Mouse (Mus musculus) embryonic facial prominence, embryonic 11.5 days (tissue): ENCODE measurements at regions not wholly inside any gene's neighbourhood (a gene's known extent, or its start where the extent isn't known, plus 50 kb on each side); places are given as distances from the start of the nearest gene placed in this dataset.

Experiments used
- ATAC-seq: fragments of 200-750 bp; cut with Nextera tagmentation; replicated peaks from 2 replicates; pipeline ENCODE4 v1.8.0; 2017; ENCODE audit warnings: low read depth; ENCODE audit not compliant: insufficient number of reproducible peaks, low FRiP score, low TSS enrichment
- DNase-seq: peaks from one replicate; pipeline ENCODE4 v3.0.0-alpha.2; 2015; ENCODE audit warnings: low spot score
- H3K27ac ChIP-seq: fragments of 300-500 bp; sonication (generic); replicated peaks from 2 replicates; pipeline ENCODE4 v1.5.1; 2014; ENCODE audit warnings: mild to moderate bottlenecking, low read depth, low read length, control low read depth
- H3K27me3 ChIP-seq: fragments of 300-500 bp; sonication (generic); 2 replicates; pipeline ENCODE4 v1.6.1; 2014; ENCODE audit warnings: mild to moderate bottlenecking, low read length, moderate library complexity, mixed read lengths; ENCODE audit not compliant: control insufficient read depth, insufficient read depth
- H3K36me3 ChIP-seq: fragments of 300-500 bp; sonication (generic); replicated peaks from 2 replicates; pipeline ENCODE4 v1.6.1; 2014; ENCODE audit warnings: low read depth, mild to moderate bottlenecking, low read length, moderate library complexity, mixed read lengths; ENCODE audit not compliant: control insufficient read depth, insufficient read depth
- H3K4me1 ChIP-seq: fragments of 300-500 bp; sonication (generic); 2 replicates; pipeline ENCODE4 v1.6.1; 2014; ENCODE audit warnings: low read length, mixed read lengths; ENCODE audit not compliant: control insufficient read depth, insufficient read depth
- H3K4me2 ChIP-seq: fragments of 300-500 bp; sonication (generic); 2 replicates; pipeline ENCODE4 v1.6.1; 2014; ENCODE audit warnings: low read depth, mild to moderate bottlenecking, control low read depth, low read length, moderate library complexity
- H3K4me3 ChIP-seq: fragments of 300-500 bp; sonication (generic); 2 replicates; pipeline ENCODE4 v1.5.1; 2014; ENCODE audit warnings: low read depth, low read length, control low read depth
- H3K9ac ChIP-seq: fragments of 300-500 bp; sonication (generic); replicated peaks from 2 replicates; pipeline ENCODE4 v1.6.1; 2014; ENCODE audit warnings: mild to moderate bottlenecking, control low read depth, low read length
- H3K9me3 ChIP-seq: fragments of 300-500 bp; sonication (generic); replicated peaks from 2 replicates; pipeline ENCODE4 v1.6.1; 2016; ENCODE audit warnings: mild to moderate bottlenecking, low read length, inconsistent platforms, mixed read lengths; ENCODE audit not compliant: control insufficient read depth
- WGBS: fragments of 180-500 bp; shearing (Covaris S2); extraction: QIAGEN DNeasy Blood & Tissue Kit; methylation state at CpG from one replicate; pipeline ENCODE4 v1.1.7; 2014; 5-methylcytosine and 5-hydroxymethylcytosine counted together

DNA sequence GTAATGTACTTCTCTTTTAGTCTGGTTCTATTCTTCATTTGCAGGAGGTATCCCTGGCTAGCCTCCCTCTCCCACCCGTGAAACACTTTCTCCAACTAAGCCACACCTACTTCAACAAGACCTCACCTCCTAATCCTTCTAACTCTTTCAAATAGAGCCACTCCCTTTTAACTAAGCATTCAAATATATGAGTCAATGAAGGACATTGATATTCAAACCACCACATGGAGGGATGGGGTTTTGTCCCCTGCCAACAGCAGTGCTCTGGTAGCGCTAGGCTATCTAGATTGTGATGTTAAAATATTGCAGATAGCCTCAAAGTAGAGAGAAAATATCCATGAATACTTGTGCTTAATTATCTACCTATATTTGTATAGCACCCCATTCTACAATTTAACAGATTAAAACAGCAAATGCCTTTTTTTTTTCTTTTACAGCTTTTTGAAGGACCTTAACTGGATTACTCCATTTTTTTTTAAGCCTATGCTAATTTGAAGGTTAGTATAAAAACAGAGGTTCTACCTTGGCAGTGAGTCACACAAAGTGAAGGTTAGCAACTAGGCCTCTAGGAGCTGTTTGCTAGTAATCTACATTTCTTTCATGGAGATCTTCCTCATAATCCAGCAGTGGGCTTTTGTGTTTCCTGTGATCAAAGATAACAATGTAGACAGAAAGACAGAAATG is 736.7 kb downstream of the 5730522E02Rik start:
- 46% methylated on average over 2 of the region's 2 CpGs for WGBS
- DNase-seq (no peak), ATAC-seq (no peak)
- no peak overlapping the region for H3K9ac ChIP-seq
- H3K27me3 ChIP-seq = no peaks in the 10 kb centered on the region
- no peaks in the 10 kb centered on the region for H3K36me3 ChIP-seq
- H3K4me1 ChIP-seq = no peaks in the 10 kb centered on the region
- H3K9me3 ChIP-seq = no peaks in the 10 kb centered on the region
- no peak overlapping the region for H3K4me3 ChIP-seq
- H3K27ac ChIP-seq = no peak overlapping the region
- no peak overlapping the region for H3K4me2 ChIP-seq

DNA sequence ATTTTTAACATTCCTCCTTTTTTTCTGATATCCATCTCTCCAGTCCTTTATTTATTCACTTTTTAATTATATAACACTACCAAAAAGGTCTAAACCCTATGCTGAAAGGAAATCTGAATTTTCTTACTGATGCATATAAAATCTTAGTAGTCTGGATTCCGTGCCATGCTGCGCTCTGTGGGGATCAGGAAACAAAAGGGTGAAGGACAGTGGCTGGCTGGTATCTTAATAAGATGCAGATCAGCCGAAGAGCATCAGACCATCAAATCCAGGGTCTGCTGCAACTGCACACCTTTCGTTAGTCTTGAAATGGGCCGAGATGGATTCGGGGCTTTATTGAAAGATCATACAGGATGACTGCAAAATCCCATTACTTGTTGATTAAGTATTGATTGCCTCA is 740.7 kb downstream of the 5730522E02Rik start:
- Histone ChIP-seq H3K36me3 (no peaks in the 10 kb centered on the region), H3K4me2 (no peak overlapping the region), H3K4me3 (no peak overlapping the region), H3K9me3 (no peaks in the 10 kb centered on the region), H3K27ac (no peak overlapping the region), H3K4me1 (no peaks in the 10 kb centered on the region), H3K9ac (no peak overlapping the region), H3K27me3 (no peaks in the 10 kb centered on the region)
- DNase-seq = no peak
- ATAC-seq = no peak
- WGBS = 67% methylated on average over 6 of the region's 6 CpGs

DNA sequence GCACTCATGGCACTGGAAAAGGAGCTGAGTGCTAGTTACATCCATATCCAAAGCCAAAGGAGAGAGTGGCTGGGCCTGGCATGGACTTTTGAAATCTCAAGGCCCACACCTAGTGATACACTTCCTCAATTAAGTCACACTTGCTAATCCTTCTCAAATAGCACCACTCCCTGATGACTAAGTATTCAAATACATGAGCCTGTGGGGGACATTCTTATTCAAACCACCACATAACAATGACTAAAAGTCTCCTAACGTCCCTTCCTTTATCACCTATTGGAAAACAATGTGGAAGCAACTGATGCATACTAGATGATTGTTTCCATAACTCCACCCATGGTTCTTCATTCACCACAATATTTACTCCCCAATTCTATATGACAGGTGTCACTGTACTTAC is 773.4 kb downstream of the 5730522E02Rik start:
- no peaks in the 10 kb centered on the region for H3K9me3 ChIP-seq
- no peak overlapping the region for H3K27ac ChIP-seq
- DNase-seq = no peak
- ATAC-seq = no peak
- no peak overlapping the region for H3K4me3 ChIP-seq
- no peaks in the 10 kb centered on the region for H3K27me3 ChIP-seq
- H3K4me2 ChIP-seq = no peak overlapping the region
- no peaks in the 10 kb centered on the region for H3K4me1 ChIP-seq
- WGBS = 73% methylated on average over 1 of the region's 1 CpGs
- H3K36me3 ChIP-seq = no peaks in the 10 kb centered on the region
- no peak overlapping the region for H3K9ac ChIP-seq

DNA sequence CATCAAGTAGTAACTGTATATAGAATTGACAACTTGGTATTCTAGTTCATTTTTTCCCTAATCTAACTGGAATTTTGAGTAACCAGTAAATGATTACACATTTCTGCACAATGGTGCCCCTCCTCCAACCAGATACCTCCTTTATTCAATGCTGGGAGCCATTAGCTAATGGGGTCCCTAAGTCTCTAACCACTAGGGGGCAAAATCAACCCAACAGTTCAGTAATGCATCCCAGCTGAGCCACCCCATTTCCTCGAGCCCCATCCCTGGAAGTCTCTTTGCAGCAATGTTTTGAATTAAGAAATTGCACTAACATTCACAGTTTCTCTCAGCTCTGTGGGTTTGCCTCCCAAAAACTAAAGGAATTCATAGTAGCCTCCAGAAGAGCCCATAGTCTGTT is 774.9 kb downstream of the 5730522E02Rik start:
- ATAC-seq = no peak
- peak; percentile 76 for DNase-seq
- H3K9ac ChIP-seq = no peak overlapping the region
- H3K27me3 ChIP-seq = no peaks in the 10 kb centered on the region
- no peak overlapping the region for H3K4me3 ChIP-seq
- H3K4me1 ChIP-seq = no peaks in the 10 kb centered on the region
- no peaks in the 10 kb centered on the region for H3K9me3 ChIP-seq
- WGBS = 4% methylated on average over 1 of the region's 1 CpGs
- no peak overlapping the region for H3K27ac ChIP-seq
- H3K36me3 ChIP-seq = no peaks in the 10 kb centered on the region
- H3K4me2 ChIP-seq = no peak overlapping the region

DNA sequence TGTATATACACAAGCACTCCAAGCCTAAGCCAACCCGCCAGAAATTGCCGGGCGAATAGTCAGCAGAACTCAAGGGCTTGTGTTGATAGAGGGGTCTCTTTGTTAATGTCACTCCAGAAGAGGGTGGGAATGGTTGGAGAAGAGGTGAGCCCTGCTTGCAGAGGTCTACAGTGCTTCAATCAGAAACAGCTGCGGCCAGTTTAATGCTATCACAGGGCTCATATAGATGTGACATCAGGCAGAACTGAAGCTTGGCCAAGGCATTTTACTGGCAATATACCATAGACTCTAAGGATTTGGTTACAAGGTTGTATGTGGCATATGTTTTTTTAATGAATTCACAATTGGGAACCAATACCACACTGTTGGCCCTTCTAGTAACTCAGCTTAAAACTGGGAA is 787.4 kb downstream of the 5730522E02Rik start:
- H3K4me1 ChIP-seq = no peaks in the 10 kb centered on the region
- no peaks in the 10 kb centered on the region for H3K36me3 ChIP-seq
- DNase-seq (no peak), ATAC-seq (no peak)
- no peaks in the 10 kb centered on the region for H3K9me3 ChIP-seq
- 89% methylated on average over 4 of the region's 4 CpGs for WGBS
- H3K9ac ChIP-seq = no peak overlapping the region
- no peaks in the 10 kb centered on the region for H3K27me3 ChIP-seq
- H3K4me2 ChIP-seq = no peak overlapping the region
- no peak overlapping the region for H3K27ac ChIP-seq
- no peak overlapping the region for H3K4me3 ChIP-seq

DNA sequence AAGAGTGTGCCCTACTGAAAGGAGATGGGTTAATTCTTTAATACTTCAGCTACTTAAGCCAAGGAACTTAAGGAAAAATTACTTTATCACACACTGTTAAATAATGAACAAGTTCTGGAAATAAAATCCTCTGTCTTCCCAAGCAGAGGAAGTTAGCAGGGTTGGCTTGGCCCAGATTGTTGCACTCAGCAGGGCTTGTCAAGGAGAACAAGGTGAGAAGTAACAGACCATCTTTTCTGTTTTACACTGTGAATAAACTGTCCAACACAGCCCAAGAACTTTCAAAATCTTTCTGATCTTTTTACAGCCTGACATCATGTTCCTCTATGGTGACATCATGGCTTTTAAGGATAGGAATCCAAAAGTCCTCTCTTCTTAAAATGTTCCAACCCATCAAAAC is 789.1 kb downstream of the 5730522E02Rik start:
- no peak overlapping the region for H3K9ac ChIP-seq
- DNase-seq (no peak), ATAC-seq (no peak)
- no peaks in the 10 kb centered on the region for H3K36me3 ChIP-seq
- H3K4me3 ChIP-seq = no peak overlapping the region
- H3K4me2 ChIP-seq = no peak overlapping the region
- no peaks in the 10 kb centered on the region for H3K9me3 ChIP-seq
- H3K27ac ChIP-seq = no peak overlapping the region
- H3K4me1 ChIP-seq = no peaks in the 10 kb centered on the region
- H3K27me3 ChIP-seq = no peaks in the 10 kb centered on the region

DNA sequence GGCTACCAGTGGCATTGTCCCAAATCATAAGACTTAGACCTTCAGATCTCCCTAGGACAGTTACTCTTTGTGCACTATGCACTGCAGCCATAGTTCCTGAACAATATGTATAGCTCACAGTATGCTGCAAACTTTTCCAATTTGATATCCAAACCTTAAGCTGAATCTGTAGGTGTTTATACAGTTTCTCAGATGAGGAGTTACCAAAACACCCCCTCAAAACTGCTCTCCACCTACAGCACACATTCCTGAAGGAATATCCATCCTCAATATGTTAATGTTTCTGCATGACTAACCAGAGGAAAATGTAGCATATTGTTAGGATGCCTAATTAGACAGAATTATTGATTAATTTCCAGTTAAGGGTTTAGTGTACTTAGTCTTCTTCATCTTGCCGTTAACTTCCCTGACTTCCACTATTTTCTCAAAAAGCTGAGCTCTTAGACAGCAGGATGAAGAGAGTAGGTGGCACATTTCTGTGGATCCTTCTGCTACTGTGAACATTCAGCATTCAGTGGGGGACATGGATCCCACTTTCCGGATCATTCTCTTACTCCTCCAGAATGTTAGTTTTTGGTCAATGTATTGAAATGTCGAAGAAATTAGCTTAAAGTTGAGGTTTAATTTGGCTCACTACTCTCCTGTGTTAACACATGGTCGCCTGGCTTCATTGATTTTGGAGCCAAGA is 800.0 kb downstream of the 5730522E02Rik start:
- no peak overlapping the region for H3K27ac ChIP-seq
- H3K4me3 ChIP-seq = no peak overlapping the region
- no peak for DNase-seq
- H3K4me2 ChIP-seq = no peak overlapping the region
- no peak overlapping the region for H3K9ac ChIP-seq
- H3K27me3 ChIP-seq = no peaks in the 10 kb centered on the region
- WGBS = 81% methylated on average over 4 of the region's 4 CpGs
- no peaks in the 10 kb centered on the region for H3K9me3 ChIP-seq
- no peaks in the 10 kb centered on the region for H3K36me3 ChIP-seq
- H3K4me1 ChIP-seq = no peaks in the 10 kb centered on the region
- ATAC-seq = no peak

DNA sequence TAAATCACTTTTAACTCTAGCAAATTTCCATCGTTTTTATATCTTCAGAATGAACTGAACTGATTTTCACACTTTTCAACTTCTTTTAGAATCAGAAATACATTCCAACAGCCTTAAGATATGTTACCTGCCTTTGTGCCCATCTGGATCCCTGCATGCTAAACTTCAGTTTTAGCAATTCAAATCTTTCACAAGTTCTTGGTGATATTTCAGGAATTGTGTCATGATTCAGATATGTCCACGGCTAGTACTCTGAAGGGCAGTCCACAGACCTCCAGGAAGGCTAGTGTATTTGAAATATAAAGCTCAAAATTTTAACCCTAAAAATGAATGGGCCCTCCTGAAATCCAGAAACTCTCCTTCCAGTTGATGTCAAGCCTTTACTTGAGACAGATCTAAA is 818.9 kb downstream of the 5730522E02Rik start:
- Histone ChIP-seq H3K4me3 (no peak overlapping the region), H3K27me3 (no peaks in the 10 kb centered on the region), H3K4me1 (no peaks in the 10 kb centered on the region), H3K9ac (no peak overlapping the region), H3K4me2 (no peak overlapping the region), H3K27ac (no peak overlapping the region), H3K9me3 (no peaks in the 10 kb centered on the region), H3K36me3 (no peaks in the 10 kb centered on the region)
- DNase-seq (no peak), ATAC-seq (no peak)
- WGBS = 72% methylated on average over 2 of the region's 2 CpGs
